Mouse (Mus musculus) intestine, embryonic 16.5 days (tissue): ENCODE measurements around the gene Tgm6. TPM values are rescaled to one million over a fixed set of nuclear protein-coding genes. Genes with fewer than 3 reads are reported as not detected.

Source experiments
- ATAC-seq: fragments of 200-750 bp; cut with Nextera tagmentation; 2 replicates; pipeline ENCODE4 v1.8.0; 2017; ENCODE audit warnings: moderate TSS enrichment, moderate library complexity
- H3K27ac ChIP-seq: fragments of 300-500 bp; sonication (generic); 2 replicates; pipeline ENCODE4 v1.5.1; 2014; ENCODE audit warnings: mild to moderate bottlenecking, low read length
- H3K27me3 ChIP-seq: fragments of 300-500 bp; sonication (generic); replicated peaks from 2 replicates; pipeline ENCODE4 v1.6.1; 2014; ENCODE audit warnings: low read length, control low read depth, mixed read lengths; ENCODE audit not compliant: control insufficient read depth, insufficient read depth
- H3K36me3 ChIP-seq: fragments of 300-500 bp; sonication (generic); 2 replicates; pipeline ENCODE4 v1.6.1; 2014; ENCODE audit warnings: low read length, control low read depth; ENCODE audit not compliant: control insufficient read depth, insufficient read depth
- H3K4me1 ChIP-seq: fragments of 300-500 bp; sonication (generic); 2 replicates; pipeline ENCODE4 v1.6.1; 2014; ENCODE audit warnings: low read length, control low read depth, mixed read lengths; ENCODE audit not compliant: control insufficient read depth, insufficient read depth
- H3K4me2 ChIP-seq: fragments of 300-500 bp; sonication (generic); 2 replicates; pipeline ENCODE4 v1.6.1; 2014; ENCODE audit warnings: low read depth, low read length, control low read depth
- H3K4me3 ChIP-seq: fragments of 300-500 bp; sonication (generic); 2 replicates; pipeline ENCODE4 v1.5.1; 2014; ENCODE audit warnings: mild to moderate bottlenecking, low read length
- H3K9ac ChIP-seq: fragments of 300-500 bp; sonication (generic); 2 replicates; pipeline ENCODE4 v1.6.1; 2014; ENCODE audit warnings: low read depth, low read length
- H3K9me3 ChIP-seq: fragments of 300-500 bp; sonication (generic); 2 replicates; pipeline ENCODE4 v1.6.1; 2016; ENCODE audit warnings: low read length, control low read depth; ENCODE audit not compliant: control insufficient read depth
- WGBS: fragments of 180-500 bp; shearing (Covaris S2); extraction: QIAGEN DNeasy Blood & Tissue Kit; methylation state at CpG from one replicate; pipeline ENCODE4 v1.1.7; 2014; 5-methylcytosine and 5-hydroxymethylcytosine counted together
- polyA plus RNA-seq: library from polyadenylated mRNA; unstranded; fragments of >200 nt; fragmentation: Nextera tagmentation; extraction: Ambion mirVana; gene quantifications from 2 replicates; pipeline ENCODE4 v1.2.1, GENCODE M21; 2015

Gene Tgm6
- polyA plus RNA-seq, 1 experiment from 2014 or later, result not detected

DNA sequence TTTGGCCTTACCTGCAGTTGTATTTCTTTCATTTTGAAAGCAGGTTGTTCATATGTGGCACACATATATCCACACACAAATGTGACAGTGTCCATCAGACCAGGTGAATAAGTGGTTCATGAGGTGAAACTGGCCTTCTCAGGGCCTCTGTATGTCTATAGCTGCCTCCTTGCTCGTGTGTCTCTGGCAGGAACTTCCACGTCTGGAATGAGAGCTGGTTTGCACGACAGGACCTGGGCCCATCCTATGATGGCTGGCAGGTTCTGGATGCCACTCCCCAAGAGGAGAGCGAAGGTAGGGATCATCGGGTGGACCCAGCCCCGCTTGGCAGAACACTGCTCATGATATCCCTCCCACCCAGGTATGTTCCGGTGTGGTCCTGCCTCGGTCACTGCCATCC lies 30.8 kb downstream of the Tgm6 start:
- ATAC-seq, result no peak
- Histone ChIP-seq H3K4me3 (no peak overlapping the region), H3K9me3 (no peaks in the 10 kb centered on the region), H3K27me3 (no peaks in the 10 kb centered on the region), H3K9ac (no peak overlapping the region), H3K4me1 (no peaks in the 10 kb centered on the region), H3K4me2 (no peak overlapping the region), H3K36me3 (no peaks in the 10 kb centered on the region), H3K27ac (no peak overlapping the region)
- 85% methylated on average over 8 of the region's 8 CpGs for WGBS

DNA sequence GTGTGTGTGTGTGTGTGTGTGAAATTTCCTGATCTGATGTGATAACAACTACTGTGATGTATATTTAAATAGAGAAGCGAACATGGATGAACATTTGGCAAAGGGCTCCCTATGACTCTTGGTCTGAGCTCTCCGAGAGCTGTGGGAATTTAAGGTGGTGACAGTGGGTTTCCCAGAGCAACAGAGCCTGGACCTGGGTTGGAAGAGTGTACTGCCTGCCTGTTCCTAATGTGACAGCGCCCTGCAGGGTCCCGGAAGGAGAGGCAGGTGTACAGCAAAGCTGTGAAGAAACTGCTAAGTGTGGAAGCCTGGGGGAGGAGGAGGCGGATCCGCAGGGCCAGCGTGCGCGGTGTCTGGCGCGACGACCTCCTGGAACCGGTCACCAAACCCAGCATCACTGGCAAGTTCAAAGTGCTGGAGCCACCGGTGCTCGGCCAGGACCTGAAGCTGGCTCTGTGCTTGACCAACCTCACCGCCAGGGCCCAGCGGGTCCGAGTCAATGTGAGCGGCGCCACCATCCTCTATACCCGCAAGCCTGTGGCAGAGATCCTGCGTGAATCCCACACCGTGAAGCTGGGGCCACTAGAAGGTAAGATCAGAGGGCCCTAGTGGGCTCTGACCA lies 32.6 kb downstream of the Tgm6 start:
- no peak overlapping the region for H3K4me2 ChIP-seq
- ATAC-seq, result no peak
- no peak overlapping the region for H3K9ac ChIP-seq
- H3K27ac ChIP-seq, result no peak overlapping the region
- H3K4me1 ChIP-seq, result no peaks in the 10 kb centered on the region
- no peak overlapping the region for H3K4me3 ChIP-seq
- H3K36me3 ChIP-seq, result no peaks in the 10 kb centered on the region
- no peaks in the 10 kb centered on the region for H3K27me3 ChIP-seq
- H3K9me3 ChIP-seq, result no peaks in the 10 kb centered on the region
- 82% methylated on average over 23 of the region's 23 CpGs for WGBS

DNA sequence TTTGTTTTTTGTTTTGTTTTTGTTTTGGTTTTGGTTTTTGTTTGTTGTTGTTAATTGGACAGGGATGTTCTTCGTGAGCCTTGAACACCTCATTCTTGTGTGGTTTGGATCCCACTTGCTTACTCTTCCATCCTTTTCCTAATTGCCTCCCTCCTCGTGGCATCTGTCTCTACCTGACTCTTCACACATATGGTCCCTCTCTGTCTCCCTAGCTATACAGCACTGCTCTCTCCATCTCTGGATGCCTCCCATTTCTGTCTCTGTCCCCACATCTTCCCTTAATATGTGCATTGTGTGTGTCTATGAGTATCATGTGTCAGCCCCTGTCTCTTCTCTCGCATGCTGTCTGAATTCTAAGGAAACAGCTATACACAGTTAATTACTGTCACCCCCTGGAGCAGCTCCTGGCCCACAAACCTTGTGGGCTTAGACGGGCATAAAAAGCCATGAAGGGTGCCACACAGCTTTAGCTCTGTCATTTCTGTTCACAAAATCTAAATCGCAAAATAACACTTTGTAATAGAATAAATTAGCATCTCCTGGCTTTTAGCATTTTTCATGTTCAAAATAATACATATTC lies 34.0 kb downstream of the Tgm6 start:
- no peaks in the 10 kb centered on the region for H3K36me3 ChIP-seq
- no peaks in the 10 kb centered on the region for H3K4me1 ChIP-seq
- no peaks in the 10 kb centered on the region for H3K9me3 ChIP-seq
- no peak for ATAC-seq
- no peak overlapping the region for H3K27ac ChIP-seq
- no peaks in the 10 kb centered on the region for H3K27me3 ChIP-seq
- H3K4me2 ChIP-seq, result no peak overlapping the region
- no peak overlapping the region for H3K4me3 ChIP-seq
- no peak overlapping the region for H3K9ac ChIP-seq
- 76% methylated on average over 5 of the region's 5 CpGs for WGBS

DNA sequence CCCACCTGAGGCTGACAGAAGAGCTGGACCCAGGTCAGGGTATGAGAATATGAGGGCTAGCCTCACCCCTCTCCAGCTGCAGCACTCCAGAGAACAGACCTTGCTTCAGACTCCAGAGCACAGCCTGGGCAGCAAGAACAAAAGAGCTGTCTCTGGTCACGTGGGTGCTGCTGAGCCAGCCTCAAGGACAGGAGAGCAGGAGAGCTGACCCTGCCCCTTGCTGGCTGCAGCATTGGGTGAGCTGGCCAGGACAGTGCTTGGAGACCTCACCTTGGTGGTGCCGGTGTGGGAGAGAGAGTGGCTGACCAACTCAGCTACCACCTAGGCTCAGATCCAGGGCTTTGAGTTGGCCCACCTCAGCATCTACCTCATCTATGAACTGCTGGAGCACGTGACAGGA lies 43.0 kb downstream of the Tgm6 start:
- H3K4me3 ChIP-seq, result no peak overlapping the region
- WGBS, result 81% methylated on average over 3 of the region's 3 CpGs
- H3K27me3 ChIP-seq, result no peaks in the 10 kb centered on the region

DNA sequence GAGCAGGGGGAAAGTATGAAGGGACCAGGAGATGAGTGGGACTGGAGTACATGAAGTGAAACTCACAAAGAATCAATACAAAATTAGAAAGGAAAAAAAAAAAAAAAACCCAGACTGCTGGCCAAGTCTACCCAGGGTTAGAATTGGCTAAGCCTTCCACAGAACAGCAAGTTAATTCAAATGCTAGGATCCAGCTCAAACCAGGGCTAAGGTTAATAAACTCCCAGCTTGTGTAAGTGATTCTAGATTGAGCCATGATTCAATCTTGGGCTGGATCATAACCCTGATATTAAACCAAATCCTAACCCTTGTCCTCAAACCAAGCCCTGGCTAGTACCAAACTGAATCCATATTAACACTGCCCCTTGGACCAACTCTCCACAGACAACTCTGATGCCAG lies 43.6 kb downstream of the Tgm6 start:
- no peak for ATAC-seq
- no peaks in the 10 kb centered on the region for H3K4me1 ChIP-seq
- no peak overlapping the region for H3K27ac ChIP-seq
- no peaks in the 10 kb centered on the region for H3K36me3 ChIP-seq
- no peaks in the 10 kb centered on the region for H3K9me3 ChIP-seq
- H3K9ac ChIP-seq, result no peak overlapping the region
- no peak overlapping the region for H3K4me2 ChIP-seq
- no peaks in the 10 kb centered on the region for H3K27me3 ChIP-seq
- H3K4me3 ChIP-seq, result no peak overlapping the region

More for the DNA sequence above, 43.0 kb downstream of the Tgm6 start:
- no peak overlapping the region for H3K27ac ChIP-seq
- ATAC-seq, result no peak
- no peaks in the 10 kb centered on the region for H3K36me3 ChIP-seq
- H3K9ac ChIP-seq, result no peak overlapping the region
- no peak overlapping the region for H3K4me2 ChIP-seq
- no peaks in the 10 kb centered on the region for H3K9me3 ChIP-seq
- H3K4me1 ChIP-seq, result no peaks in the 10 kb centered on the region

DNA sequence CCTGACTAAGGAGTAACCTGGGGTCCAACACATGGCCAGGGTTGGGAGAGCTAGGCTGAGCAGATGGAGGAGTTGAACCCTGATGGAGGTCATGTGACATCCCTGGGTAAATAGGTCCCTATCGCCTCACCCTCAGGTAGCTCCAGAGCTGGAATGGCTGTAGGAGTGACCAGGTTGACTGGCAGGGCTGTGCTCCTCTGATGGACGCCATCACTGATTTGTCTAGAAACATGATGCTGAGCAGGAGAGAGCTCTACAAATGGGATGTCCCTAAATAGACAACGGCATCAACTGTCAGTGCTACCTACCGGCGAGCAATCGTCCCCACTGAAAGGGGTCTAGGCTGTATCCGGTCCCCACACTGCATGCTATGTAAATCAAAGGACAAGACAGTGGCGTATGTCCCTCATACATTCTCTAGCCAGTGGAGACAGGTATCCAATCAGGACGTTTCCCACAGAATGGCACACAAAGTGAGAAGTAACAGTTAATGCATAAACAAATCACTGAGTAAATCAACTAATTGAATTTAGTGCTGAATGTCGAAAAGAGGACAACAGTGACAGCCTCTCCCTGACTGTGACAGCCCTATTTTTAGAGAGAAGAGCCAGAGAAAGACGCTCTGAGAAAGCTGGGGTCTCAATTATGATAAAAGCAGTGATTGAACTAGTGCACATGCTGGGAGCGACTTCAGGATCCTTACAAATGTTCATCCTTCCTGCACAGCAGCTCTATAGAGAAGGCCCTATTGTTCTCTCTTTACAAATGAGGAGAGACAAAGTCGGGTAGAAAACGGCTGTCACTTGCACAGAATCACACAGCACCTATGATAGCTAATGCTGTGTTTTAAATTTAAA lies 45.2 kb downstream of the Tgm6 start:
- no peak for ATAC-seq
- H3K4me2 ChIP-seq, result no peak overlapping the region
- H3K4me1 ChIP-seq, result no peaks in the 10 kb centered on the region
- no peak overlapping the region for H3K9ac ChIP-seq
- H3K36me3 ChIP-seq, result no peaks in the 10 kb centered on the region
- 71% methylated on average over 14 of the region's 14 CpGs for WGBS
- no peaks in the 10 kb centered on the region for H3K9me3 ChIP-seq
- H3K27me3 ChIP-seq, result no peaks in the 10 kb centered on the region
- no peak overlapping the region for H3K4me3 ChIP-seq
- H3K27ac ChIP-seq, result no peak overlapping the region

DNA sequence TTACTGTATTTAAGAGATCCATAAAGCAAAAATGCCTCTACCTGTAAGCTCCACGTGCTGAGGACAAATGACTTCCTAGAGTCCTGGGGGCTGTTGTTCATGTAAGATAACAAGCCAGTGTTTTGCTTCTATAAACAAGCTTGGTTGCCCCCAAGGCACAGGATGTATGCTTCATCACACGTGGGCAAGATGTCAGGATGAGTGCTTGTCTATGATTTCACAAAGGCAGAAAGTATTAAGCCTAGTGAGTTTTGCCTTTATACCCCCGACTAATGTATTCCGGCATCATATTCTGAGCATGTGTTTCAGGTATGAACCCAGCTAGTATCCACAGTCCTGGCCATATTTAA lies 45.8 kb downstream of the Tgm6 start:
- no peak overlapping the region for H3K27ac ChIP-seq
- H3K36me3 ChIP-seq, result no peaks in the 10 kb centered on the region
- WGBS, result 61% methylated on average over 4 of the region's 4 CpGs
- H3K9me3 ChIP-seq, result no peaks in the 10 kb centered on the region
- no peaks in the 10 kb centered on the region for H3K27me3 ChIP-seq
- ATAC-seq, result no peak
- H3K4me3 ChIP-seq, result no peak overlapping the region
- no peak overlapping the region for H3K9ac ChIP-seq
- H3K4me2 ChIP-seq, result no peak overlapping the region
- H3K4me1 ChIP-seq, result no peaks in the 10 kb centered on the region

DNA sequence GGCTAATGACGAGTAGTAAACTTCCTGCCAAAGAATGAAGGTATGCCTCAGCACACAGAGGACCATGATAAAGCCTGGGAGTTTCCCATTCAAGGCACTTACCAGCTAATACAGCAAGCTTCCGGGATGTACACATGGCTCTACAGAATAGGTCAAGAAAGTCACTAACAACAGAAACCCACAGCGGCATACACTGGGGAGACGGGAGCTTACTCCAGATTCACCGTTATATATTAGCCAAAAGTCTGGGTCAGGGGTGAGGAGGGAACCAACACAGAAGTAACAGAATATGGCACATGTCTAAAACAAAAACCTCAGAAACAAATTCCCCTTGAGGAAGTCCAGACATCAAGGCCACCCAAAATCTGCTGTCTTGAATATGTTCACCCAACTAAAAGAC lies 50.5 kb downstream of the Tgm6 start:
- 73% methylated on average over 5 of the region's 5 CpGs for WGBS
- Histone ChIP-seq H3K9ac (no peak overlapping the region), H3K4me3 (no peak overlapping the region)

DNA sequence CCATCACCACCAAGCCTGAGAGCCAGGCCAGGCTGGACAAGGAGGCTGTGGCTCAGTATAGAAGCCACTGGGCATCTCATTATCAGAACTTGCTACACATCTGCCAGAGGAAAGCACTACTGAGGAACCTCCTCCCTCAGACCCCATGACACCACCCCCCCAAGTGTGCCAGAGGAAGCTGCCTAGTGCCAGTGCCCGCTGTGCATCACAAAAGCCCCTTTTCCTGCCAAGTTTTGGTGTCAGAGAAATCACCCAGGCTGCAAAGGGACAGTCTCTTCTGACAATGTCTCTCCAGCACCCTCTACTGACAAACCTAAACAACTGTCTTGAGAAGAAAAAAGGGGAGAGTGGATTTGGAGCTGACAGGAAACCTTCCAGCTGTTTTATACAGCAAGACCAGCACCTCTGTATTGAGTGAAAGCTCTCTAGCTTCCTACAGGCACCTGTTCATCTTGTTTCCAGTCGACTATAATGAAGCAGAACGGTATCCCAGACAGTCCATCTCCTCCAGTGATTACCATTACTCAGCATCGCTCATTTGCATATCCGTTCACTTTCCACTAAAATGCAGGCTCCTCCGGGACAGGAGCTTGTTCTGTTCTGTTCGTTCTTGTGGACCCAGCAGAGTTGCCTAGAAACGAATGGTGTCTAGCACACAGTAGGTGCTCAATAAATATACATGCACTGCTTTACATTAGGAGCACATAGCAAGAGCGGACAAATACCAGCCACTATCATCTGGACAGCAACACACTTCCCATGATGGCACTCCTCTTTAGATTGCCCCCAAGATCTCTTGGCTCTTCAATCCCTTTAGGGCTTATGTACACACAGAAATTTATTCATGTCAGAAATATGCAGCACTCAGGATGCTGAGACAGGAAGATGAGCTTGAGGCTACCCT lies 54.3 kb downstream of the Tgm6 start:
- H3K27ac ChIP-seq, result no peak overlapping the region
- no peaks in the 10 kb centered on the region for H3K36me3 ChIP-seq
- ATAC-seq, result peak; percentile 36; the same call in 1 of the 2 replicates
- no peaks in the 10 kb centered on the region for H3K9me3 ChIP-seq
- no peaks in the 10 kb centered on the region for H3K4me1 ChIP-seq
- WGBS, result 69% methylated on average over 9 of the region's 9 CpGs
- H3K9ac ChIP-seq, result no peak overlapping the region
- no peaks in the 10 kb centered on the region for H3K27me3 ChIP-seq
- no peak overlapping the region for H3K4me2 ChIP-seq
- H3K4me3 ChIP-seq, result no peak overlapping the region

More for the DNA sequence above, 50.5 kb downstream of the Tgm6 start:
- Histone ChIP-seq H3K4me2 (no peak overlapping the region), H3K9me3 (no peaks in the 10 kb centered on the region), H3K36me3 (no peaks in the 10 kb centered on the region), H3K27me3 (no peaks in the 10 kb centered on the region), H3K27ac (no peak overlapping the region), H3K4me1 (no peaks in the 10 kb centered on the region)
- no peak for ATAC-seq
